Mouse (Mus musculus) thymus, adult 2 months (tissue): ENCODE results near the gene Ost4. TPM values are rescaled to one million over a fixed set of nuclear protein-coding genes. Genes with fewer than 3 reads are reported as not detected.

ENCODE experiments used
- DNase-seq: peaks from one replicate; pipeline ENCODE4 v3.0.0; 2021
- H3K27ac ChIP-seq: fragments of 200-500 bp; 2 replicates; pipeline ENCODE4 v1.5.1; 2012; ENCODE audit warnings: low read length, control low read depth; ENCODE audit not compliant: control insufficient read depth, insufficient read depth
- H3K27me3 ChIP-seq: fragments of 200-500 bp; 2 replicates; pipeline ENCODE4 v1.6.1; 2012; ENCODE audit warnings: mild to moderate bottlenecking, low read length, moderate library complexity, mixed read lengths; ENCODE audit not compliant: control insufficient read depth, insufficient read depth
- H3K36me3 ChIP-seq: fragments of 200-500 bp; 2 replicates; pipeline ENCODE4 v1.6.1; 2012; ENCODE audit warnings: mild to moderate bottlenecking, low read length, moderate library complexity; ENCODE audit not compliant: control insufficient read depth, insufficient read depth
- H3K4me1 ChIP-seq: fragments of 200-500 bp; replicated peaks from 2 replicates; pipeline ENCODE4 v1.6.1; 2012; ENCODE audit warnings: low read length; ENCODE audit not compliant: control insufficient read depth, insufficient read depth
- H3K4me3 ChIP-seq: fragments of 200-500 bp; 2 replicates; pipeline ENCODE4 v1.5.1; 2012; ENCODE audit warnings: mild to moderate bottlenecking, low read length, control low read depth, moderate library complexity; ENCODE audit not compliant: control insufficient read depth, insufficient read depth
- CTCF ChIP-seq: fragments of 200-500 bp; IDR thresholded peaks from 2 replicates; pipeline ENCODE4 v1.5.1; 2012; ENCODE audit warnings: mild to moderate bottlenecking, control low read depth, low read length, moderate library complexity, borderline replicate concordance; ENCODE audit not compliant: control insufficient read depth, poor library complexity, insufficient read depth; ENCODE audit errors: extremely low read depth
- POLR2A ChIP-seq: fragments of 200-500 bp; IDR thresholded peaks from 2 replicates; pipeline ENCODE4 v1.6.1; 2012; ENCODE audit warnings: mild to moderate bottlenecking, low read length, control low read depth, moderate library complexity; ENCODE audit not compliant: control insufficient read depth, poor library complexity, insufficient read depth; ENCODE audit errors: extremely low read depth
- WGBS: fragments of 180-500 bp; shearing (Covaris S2); methylation state at CpG from one replicate; pipeline ENCODE4 v1.1.7; 2018; 5-methylcytosine and 5-hydroxymethylcytosine counted together
- polyA plus RNA-seq: library from polyadenylated mRNA; depleted of rRNA; stranded (reverse); fragments of >200 nt; gene quantifications from 2 replicates; pipeline ENCODE4 v1.2.3, GENCODE M21; 2012

Gene Ost4
- polyA plus RNA-seq, 1 experiment, result 239 TPM

- H3K36me3 ChIP-seq, result no peaks in the 10 kb centered on the region
- WGBS, result 6% methylated on average over 9 of the region's 9 CpGs
Observed at GRCm38 (mm10) chr5:30915456-30915855, 7.9 kb upstream of the Ost4 start.

GRCm38 (mm10) chr5:30914849-30915248, 7.3 kb upstream of the Ost4 start:
- no peaks in the 10 kb centered on the region for H3K27me3 ChIP-seq
- WGBS, result 33% methylated on average over 6 of the region's 6 CpGs
- TF ChIP-seq CTCF (no peak), POLR2A (no peak)
- peak overlapping the region; percentile 32 for H3K4me3 ChIP-seq
- H3K36me3 ChIP-seq, result no peaks in the 10 kb centered on the region
- H3K27ac ChIP-seq, result peak overlapping the region; percentile 66
- H3K4me1 ChIP-seq, result peaks cover 36% of the 10 kb centered on the region
- DNase-seq, result peak; percentile 35

More at GRCm38 (mm10) chr5:30915456-30915855, 7.9 kb upstream of the Ost4 start:
- TF ChIP-seq CTCF, result no peak
- Histone ChIP-seq H3K27me3 (no peaks in the 10 kb centered on the region), H3K4me1 (peaks cover 36% of the 10 kb centered on the region), H3K27ac (peak overlapping the region; percentile 66), H3K4me3 (peak overlapping the region; percentile 32)
- DNase-seq, result peak; percentile 51

- 21% methylated on average over 7 of the region's 7 CpGs for WGBS
- Histone ChIP-seq H3K27ac (peak overlapping the region; percentile 66), H3K36me3 (no peaks in the 10 kb centered on the region), H3K4me1 (peaks cover 36% of the 10 kb centered on the region), H3K4me3 (peak overlapping the region; percentile 50), H3K27me3 (no peaks in the 10 kb centered on the region)
- TF ChIP-seq POLR2A, result 0 out of 2 replicates have a peak, but pooled peaks have one; percentile 23
- TF ChIP-seq CTCF, result no peak
- DNase-seq, result no peak
Observed at GRCm38 (mm10) chr5:30914101-30914635, 6.6 kb upstream of the Ost4 start.

DNA sequence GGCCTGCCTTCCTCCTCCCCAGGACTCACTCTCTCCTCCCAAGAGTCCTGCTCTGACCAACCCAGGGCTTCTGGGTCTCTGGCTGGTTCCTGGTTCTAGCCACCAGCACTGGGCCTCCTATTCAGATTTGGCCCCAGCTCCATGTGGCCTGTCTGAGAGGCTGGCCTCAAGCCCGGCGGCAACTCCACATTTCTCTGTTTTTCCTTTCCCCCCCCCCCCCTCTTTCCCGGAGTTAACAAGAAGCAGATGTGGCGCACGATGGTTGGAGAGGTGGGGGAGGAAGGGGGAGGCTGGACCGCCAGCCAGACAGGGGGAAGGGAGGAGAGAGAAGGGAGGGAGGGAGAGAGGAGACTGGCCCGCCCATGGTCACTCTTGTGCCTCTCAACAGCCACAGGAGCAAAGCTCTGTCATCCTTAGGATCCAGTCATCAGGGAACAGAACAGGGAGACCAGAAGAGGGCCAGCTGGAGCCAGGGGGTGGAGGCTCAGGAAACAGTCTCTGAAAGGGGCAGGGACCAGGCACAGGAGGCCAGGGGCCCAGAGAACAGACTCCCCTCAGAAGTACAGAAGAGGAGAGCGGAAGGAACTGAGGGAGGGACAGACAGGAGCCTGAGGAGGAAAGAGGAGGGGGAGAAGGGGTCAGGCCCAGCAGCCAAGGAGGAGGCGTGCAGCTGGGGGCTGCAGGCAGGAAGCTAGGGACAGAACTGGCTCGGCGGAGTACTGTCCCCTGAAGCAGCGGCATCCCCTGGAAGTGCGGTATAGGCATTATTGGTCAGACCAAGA, 5.7 kb upstream of the Ost4 start, which contains the start of gene Emilin1:
Emilin1 (plus strand) TSS at position 343 of the 782 bp plus-strand sequence.
- Histone ChIP-seq H3K27ac (peak within 1 kb of the TSS; percentile 66), H3K4me1 (peaks cover 45% of the 10 kb centered on the region), H3K27me3 (no peaks in the 10 kb centered on the region), H3K4me3 (peak within 1 kb of the TSS; percentile 50), H3K36me3 (no peaks in the 10 kb centered on the region)
- TF ChIP-seq POLR2A (0 out of 2 replicates have a peak, but pooled peaks have one; percentile 29), CTCF (no peak)
- DNase-seq, result peak; percentile 41
- WGBS, result 12% methylated on average over 13 of the region's 13 CpGs

DNA sequence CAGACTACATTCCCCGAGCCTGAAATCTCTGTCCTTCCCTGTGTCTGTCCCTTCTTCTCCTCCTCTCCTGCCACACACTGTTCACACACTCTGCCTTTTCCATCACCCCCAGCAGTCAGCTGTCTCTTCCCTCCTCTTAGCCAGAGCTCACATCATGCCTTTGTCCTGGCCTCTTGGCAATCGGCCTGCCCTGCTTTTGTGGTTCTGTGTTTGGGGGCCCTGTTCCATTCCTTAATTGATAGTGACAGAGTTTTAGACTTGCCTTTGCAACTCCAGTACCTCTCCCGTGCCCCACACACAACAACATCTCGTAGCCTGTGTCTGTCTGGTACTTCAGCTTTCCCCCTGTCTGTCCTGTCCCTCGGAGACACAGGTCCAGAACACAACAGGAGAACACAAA, 4.6 kb upstream of the Ost4 start:
- no peaks in the 10 kb centered on the region for H3K27me3 ChIP-seq
- TF ChIP-seq POLR2A, result no peak
- TF ChIP-seq CTCF, result no peak
- H3K4me1 ChIP-seq, result peaks cover 49% of the 10 kb centered on the region
- 86% methylated on average over 5 of the region's 5 CpGs for whole genome bisulfite sequencing
- peak overlapping the region; percentile 10; the same call in 1 of the 2 replicates for H3K27ac ChIP-seq
- DNase-seq, result no peak
- no peaks in the 10 kb centered on the region for H3K36me3 ChIP-seq
- no peak overlapping the region for H3K4me3 ChIP-seq

DNA sequence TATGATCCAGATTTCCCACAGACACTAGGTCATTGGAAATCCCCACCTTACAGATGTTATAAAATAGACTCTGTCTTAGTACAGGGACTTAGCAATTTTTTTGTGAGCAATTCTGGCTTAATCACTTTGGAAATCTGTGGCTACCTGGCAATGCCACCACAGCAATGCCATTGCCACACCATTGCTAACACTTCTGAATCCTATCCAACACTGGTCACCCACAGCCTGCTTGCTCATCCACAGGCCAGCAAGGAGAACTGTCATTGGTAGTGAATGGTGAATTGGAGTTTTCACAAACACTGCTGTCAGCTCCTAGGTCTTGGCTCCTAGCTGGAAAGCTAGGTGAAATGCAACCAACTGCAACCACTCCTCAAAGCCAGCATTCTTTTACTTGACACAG, 2.9 kb upstream of the Ost4 start:
- Histone ChIP-seq H3K27me3 (no peaks in the 10 kb centered on the region), H3K4me1 (peaks cover 50% of the 10 kb centered on the region), H3K27ac (no peak overlapping the region), H3K36me3 (no peaks in the 10 kb centered on the region), H3K4me3 (no peak overlapping the region)
- TF ChIP-seq POLR2A, result no peak
- TF ChIP-seq CTCF, result no peak
- no peak for DNase-seq
